Mouse (Mus musculus): ENCODE measurements around the gene Ppp2r5c. TPM values are rescaled to one million over a fixed set of nuclear protein-coding genes. Genes with fewer than 3 reads are reported as not detected.

Gene Ppp2r5c
- 64.2 and 66.0 TPM in 2 replicates for polyA plus RNA-seq (2015; fragmentation: Nextera tagmentation; extraction: Ambion mirVana)

- H3K4me2 ChIP-seq: peak within 1 kb of the TSS; percentile 98
- peaks cover 29% of the 10 kb centered on the region for H3K4me1 ChIP-seq (replicated peaks)
- under 1% methylated on average over 83 of the region's 86 CpGs for WGBS (ENCODE audit: insufficient replicate concordance)
- no peaks in the 10 kb centered on the region for H3K9me3 ChIP-seq (replicated peaks)
- H3K4me3 ChIP-seq (replicated peaks): peak within 1 kb of the TSS; percentile 78
- ATAC-seq (ENCODE audit: insufficient read depth): peak; percentile 87
- H3K27ac ChIP-seq (replicated peaks): peak within 1 kb of the TSS; percentile 95
- peak within 1 kb of the TSS; percentile 76 for H3K9ac ChIP-seq
- H3K27me3 ChIP-seq: peaks cover 21% of the 10 kb centered on the region
- no peaks in the 10 kb centered on the region for H3K36me3 ChIP-seq (replicated peaks)
Measured at GRCm38 (mm10) chr12:110446290-110447170, at the start of gene Ppp2r5c. Gene Ppp2r5c (plus strand): TSS chr12:110447120.

- Histone ChIP-seq H3K4me3 (replicated peaks) (no peak overlapping the region), H3K9me3 (replicated peaks) (no peaks in the 10 kb centered on the region), H3K36me3 (replicated peaks) (no peaks in the 10 kb centered on the region), H3K4me1 (replicated peaks) (no peaks in the 10 kb centered on the region), H3K9ac (no peak overlapping the region), H3K4me2 (no peak overlapping the region), H3K27me3 (no peaks in the 10 kb centered on the region), H3K27ac (replicated peaks) (no peak overlapping the region)
- ATAC-seq (ENCODE audit: insufficient read depth): no peak
- 15% methylated on average over 8 of the region's 8 CpGs for WGBS (ENCODE audit: insufficient replicate concordance)
Measured at GRCm38 (mm10) chr12:110398351-110398750, 48.6 kb upstream of the Ppp2r5c start.

GRCm38 (mm10) chr12:110399161-110399560 is 47.8 kb upstream of the Ppp2r5c start:
- ATAC-seq (ENCODE audit: insufficient read depth): no peak
- H3K27ac ChIP-seq (replicated peaks): no peak overlapping the region
- H3K4me2 ChIP-seq: no peak overlapping the region
- no peaks in the 10 kb centered on the region for H3K27me3 ChIP-seq
- no peaks in the 10 kb centered on the region for H3K4me1 ChIP-seq (replicated peaks)
- no peaks in the 10 kb centered on the region for H3K9me3 ChIP-seq (replicated peaks)
- H3K9ac ChIP-seq: no peak overlapping the region
- H3K36me3 ChIP-seq (replicated peaks): no peaks in the 10 kb centered on the region
- H3K4me3 ChIP-seq (replicated peaks): no peak overlapping the region
- WGBS (ENCODE audit: insufficient replicate concordance): 76% methylated on average over 6 of the region's 6 CpGs

DNA sequence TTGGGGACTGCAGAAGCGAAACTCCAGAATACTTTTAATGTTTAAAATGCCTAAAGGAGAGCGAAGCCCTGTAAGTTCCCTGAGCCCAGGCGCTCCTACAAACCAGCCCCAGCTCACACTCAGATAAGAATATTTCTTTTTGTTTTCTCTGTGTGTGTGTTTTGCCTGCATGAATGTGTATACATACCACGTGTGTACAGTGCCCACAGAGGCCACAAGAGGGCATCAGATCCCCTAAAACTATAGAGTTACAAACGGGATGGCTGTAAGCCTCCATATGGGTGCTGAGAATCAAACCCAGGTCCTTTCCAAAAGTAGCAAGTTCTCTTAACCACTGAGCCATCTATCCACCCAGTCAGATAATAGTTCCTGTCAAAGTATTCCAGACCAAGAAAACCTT is 46.0 kb upstream of the Ppp2r5c start:
- ATAC-seq (ENCODE audit: insufficient read depth): no peak

DNA sequence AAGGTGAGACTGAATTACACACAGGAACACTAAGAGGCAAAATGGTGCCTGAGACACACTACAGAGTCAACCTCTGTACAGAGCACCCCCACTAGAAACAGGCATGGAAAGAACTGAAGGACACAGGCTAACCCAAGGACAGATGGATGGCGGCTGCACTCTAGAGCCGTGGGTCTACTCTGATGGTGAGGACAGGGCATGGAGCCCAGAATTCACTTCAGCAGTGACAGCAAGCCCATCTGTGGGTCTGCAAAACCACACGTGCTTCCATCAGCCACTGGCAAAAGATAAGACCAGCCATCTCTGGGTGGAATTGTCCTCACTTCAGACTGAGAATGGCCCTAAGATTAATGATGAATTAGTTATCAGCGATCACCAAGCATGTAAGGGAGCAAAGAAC is 45.0 kb upstream of the Ppp2r5c start:
- no peak overlapping the region for H3K27ac ChIP-seq (replicated peaks)
- 58% methylated on average over 4 of the region's 4 CpGs for WGBS (ENCODE audit: insufficient replicate concordance)
- no peaks in the 10 kb centered on the region for H3K9me3 ChIP-seq (replicated peaks)
- H3K4me3 ChIP-seq (replicated peaks): no peak overlapping the region
- no peak overlapping the region for H3K4me2 ChIP-seq
- H3K9ac ChIP-seq: no peak overlapping the region
- no peak for ATAC-seq (ENCODE audit: insufficient read depth)
- H3K27me3 ChIP-seq: no peaks in the 10 kb centered on the region; the same call in 1 of the 2 replicates
- H3K4me1 ChIP-seq (replicated peaks): no peaks in the 10 kb centered on the region
- no peaks in the 10 kb centered on the region for H3K36me3 ChIP-seq (replicated peaks)

More for the DNA sequence above, 46.0 kb upstream of the Ppp2r5c start:
- no peaks in the 10 kb centered on the region for H3K36me3 ChIP-seq (replicated peaks)
- WGBS (ENCODE audit: insufficient replicate concordance): 67% methylated on average over 5 of the region's 5 CpGs
- H3K9ac ChIP-seq: no peak overlapping the region
- H3K4me1 ChIP-seq (replicated peaks): no peaks in the 10 kb centered on the region
- no peaks in the 10 kb centered on the region for H3K9me3 ChIP-seq (replicated peaks)
- H3K27ac ChIP-seq (replicated peaks): no peak overlapping the region
- H3K4me2 ChIP-seq: no peak overlapping the region
- H3K27me3 ChIP-seq: no peaks in the 10 kb centered on the region
- H3K4me3 ChIP-seq (replicated peaks): no peak overlapping the region

- no peaks in the 10 kb centered on the region for H3K36me3 ChIP-seq (replicated peaks)
- 0 out of 2 replicates have a peak overlapping the region, but pooled peaks have one; percentile 10 for H3K4me2 ChIP-seq
- H3K9me3 ChIP-seq (replicated peaks): no peaks in the 10 kb centered on the region
- peaks cover 31% of the 10 kb centered on the region for H3K4me1 ChIP-seq (replicated peaks)
- no peak for ATAC-seq (ENCODE audit: insufficient read depth)
- H3K4me3 ChIP-seq (replicated peaks): no peak overlapping the region
- no peak overlapping the region for H3K9ac ChIP-seq
- H3K27me3 ChIP-seq: no peaks in the 10 kb centered on the region
- no peak overlapping the region for H3K27ac ChIP-seq (replicated peaks)
- 24% methylated on average over 3 of the region's 3 CpGs for WGBS (ENCODE audit: insufficient replicate concordance)
Measured at GRCm38 (mm10) chr12:110416244-110416643, 30.7 kb upstream of the Ppp2r5c start.

GRCm38 (mm10) chr12:110417023-110417986 is 29.6 kb upstream of the Ppp2r5c start:
- WGBS (ENCODE audit: insufficient replicate concordance): 37% methylated on average over 28 of the region's 28 CpGs
- Histone ChIP-seq H3K36me3 (replicated peaks) (no peaks in the 10 kb centered on the region), H3K4me3 (replicated peaks) (no peak overlapping the region), H3K9me3 (replicated peaks) (no peaks in the 10 kb centered on the region), H3K4me2 (peak overlapping the region; percentile 42), H3K4me1 (replicated peaks) (peaks cover 31% of the 10 kb centered on the region), H3K27me3 (no peaks in the 10 kb centered on the region), H3K27ac (replicated peaks) (no peak overlapping the region), H3K9ac (no peak overlapping the region)
- no peak for ATAC-seq (ENCODE audit: insufficient read depth)

- peak; percentile 68 for ATAC-seq (ENCODE audit: insufficient read depth)
- Histone ChIP-seq H3K4me1 (replicated peaks) (peaks cover 31% of the 10 kb centered on the region), H3K27ac (replicated peaks) (no peak overlapping the region), H3K9me3 (replicated peaks) (no peaks in the 10 kb centered on the region), H3K9ac (no peak overlapping the region), H3K4me2 (peak overlapping the region; percentile 42), H3K4me3 (replicated peaks) (no peak overlapping the region), H3K36me3 (replicated peaks) (no peaks in the 10 kb centered on the region), H3K27me3 (no peaks in the 10 kb centered on the region)
- 41% methylated on average over 20 of the region's 20 CpGs for WGBS (ENCODE audit: insufficient replicate concordance)
Measured at GRCm38 (mm10) chr12:110417987-110418734, 28.8 kb upstream of the Ppp2r5c start.

- peak; percentile 20; the same call in 1 of the 2 replicates for ATAC-seq (ENCODE audit: insufficient read depth)
- WGBS (ENCODE audit: insufficient replicate concordance): 24% methylated on average over 8 of the region's 8 CpGs
- Histone ChIP-seq H3K9me3 (replicated peaks) (no peaks in the 10 kb centered on the region), H3K4me2 (no peak overlapping the region), H3K9ac (no peak overlapping the region), H3K27me3 (no peaks in the 10 kb centered on the region), H3K4me3 (replicated peaks) (no peak overlapping the region), H3K27ac (replicated peaks) (no peak overlapping the region), H3K4me1 (replicated peaks) (peaks cover 31% of the 10 kb centered on the region), H3K36me3 (replicated peaks) (no peaks in the 10 kb centered on the region)
Measured at GRCm38 (mm10) chr12:110418735-110419350, 28.1 kb upstream of the Ppp2r5c start.

GRCm38 (mm10) chr12:110419879-110420278 is 27.0 kb upstream of the Ppp2r5c start:
- WGBS (ENCODE audit: insufficient replicate concordance): 17% methylated on average over 2 of the region's 2 CpGs

More at GRCm38 (mm10) chr12:110419879-110420278, 27.0 kb upstream of the Ppp2r5c start:
- no peaks in the 10 kb centered on the region for H3K27me3 ChIP-seq
- no peaks in the 10 kb centered on the region for H3K36me3 ChIP-seq (replicated peaks)
- no peak overlapping the region for H3K4me2 ChIP-seq
- H3K4me3 ChIP-seq (replicated peaks): no peak overlapping the region
- peak; percentile 26; the same call in 1 of the 2 replicates for ATAC-seq (ENCODE audit: insufficient read depth)
- peaks cover 31% of the 10 kb centered on the region for H3K4me1 ChIP-seq (replicated peaks)
- no peaks in the 10 kb centered on the region for H3K9me3 ChIP-seq (replicated peaks)
- no peak overlapping the region for H3K9ac ChIP-seq
- H3K27ac ChIP-seq (replicated peaks): no peak overlapping the region
